Mouse (Mus musculus): ENCODE measurements around the gene Cnot11.

DNA sequence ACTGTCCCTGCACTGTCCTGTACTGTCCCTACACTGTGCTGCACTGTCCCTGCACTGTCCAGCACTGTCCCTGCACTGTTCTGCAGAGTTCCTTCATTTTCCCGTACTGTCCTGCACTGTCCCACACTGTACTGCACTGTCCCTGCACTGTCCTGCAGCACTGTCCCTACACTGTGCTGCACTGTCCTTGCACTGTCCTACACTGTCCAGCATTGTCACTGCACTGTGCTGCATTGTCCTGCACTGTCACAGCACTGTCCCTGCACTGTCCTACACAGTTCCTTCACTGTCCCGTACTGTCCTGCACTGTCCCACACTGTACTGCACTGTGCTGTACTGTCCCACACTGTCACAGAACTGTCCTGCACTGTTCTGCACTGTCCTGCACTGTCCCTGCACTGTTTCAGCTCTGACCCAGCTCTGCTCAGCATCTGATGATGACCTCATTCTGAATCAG is 35.3 kb upstream of the Cnot11 start:
- TF ChIP-seq POLR2A (IDR thresholded peaks at IDR 0.05; ENCODE audit: control insufficient read depth, extremely low read depth, insufficient read depth, low read length, poor library complexity), result no peak
- TF ChIP-seq CTCF (IDR thresholded peaks at IDR 0.05; ENCODE audit: borderline replicate concordance, control insufficient read depth, extremely low read depth, insufficient read depth, low read length, poor library complexity), result no peak

Measured in thymus, adult 2 months (tissue).